Mouse (Mus musculus): ENCODE measurements around the gene Nav1.

The Nav1 gene

DNA sequence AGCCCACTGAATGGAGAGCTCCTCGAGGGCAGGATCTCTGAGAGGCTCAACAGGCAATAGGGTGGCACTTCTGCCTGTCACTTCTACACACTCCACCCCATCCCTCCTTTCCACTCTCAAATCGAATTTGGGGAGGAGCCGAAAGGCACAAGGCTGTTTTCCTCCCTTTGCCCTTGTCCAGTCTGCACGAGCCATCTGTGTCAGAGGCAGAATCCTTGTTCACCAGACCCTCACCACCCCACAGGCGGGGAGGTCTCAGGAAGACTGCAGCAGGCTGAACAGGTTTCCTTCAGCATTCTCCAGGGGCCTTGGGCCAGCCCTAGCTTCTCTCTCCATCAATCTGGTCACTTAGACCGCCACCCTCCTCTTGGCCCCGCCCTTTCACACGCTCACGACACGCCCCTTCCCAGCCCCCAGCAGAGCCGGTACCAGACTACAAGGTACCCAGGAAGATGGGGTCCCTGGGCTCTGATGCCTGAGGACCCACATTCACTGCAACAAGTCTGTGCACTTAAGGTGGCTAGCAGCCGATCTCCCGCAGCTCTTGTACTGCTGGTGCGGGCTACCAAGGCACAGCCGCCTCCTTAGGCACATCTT lies 23.9 kb downstream of the Nav1 start:
- in situ Hi-C loops (cut with MboI, MseI): no loop called here

DNA sequence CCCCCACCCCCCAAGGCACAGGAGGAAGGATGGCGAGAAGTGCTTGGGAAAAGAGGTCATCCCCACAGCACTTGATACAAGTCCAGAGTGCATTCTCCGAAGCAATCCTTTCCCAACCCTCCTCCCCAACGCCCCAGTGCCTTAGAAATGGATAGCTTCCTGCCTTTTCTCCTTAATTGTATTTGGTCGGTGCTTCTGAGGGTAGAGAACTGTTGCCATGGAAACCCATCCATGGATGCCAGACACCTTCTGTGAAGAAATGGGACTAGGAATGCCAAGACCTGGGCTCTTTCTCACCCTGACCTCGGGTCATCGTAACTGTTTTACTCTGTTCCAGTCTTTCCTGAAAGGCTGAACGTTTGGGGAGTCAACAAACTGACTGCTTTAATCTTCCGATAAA lies 26.1 kb downstream of the Nav1 start:
- in situ Hi-C loops (cut with MboI, MseI): no loop called here

GRCm38 (mm10) chr1:135579111-135579510 lies 28.0 kb downstream of the Nav1 start:
- in situ Hi-C loops (cut with MboI, MseI): no loop called here

- in situ Hi-C loops (cut with MboI, MseI): no loop called here
Observed at GRCm38 (mm10) chr1:135577793-135578192, 29.3 kb downstream of the Nav1 start.

DNA sequence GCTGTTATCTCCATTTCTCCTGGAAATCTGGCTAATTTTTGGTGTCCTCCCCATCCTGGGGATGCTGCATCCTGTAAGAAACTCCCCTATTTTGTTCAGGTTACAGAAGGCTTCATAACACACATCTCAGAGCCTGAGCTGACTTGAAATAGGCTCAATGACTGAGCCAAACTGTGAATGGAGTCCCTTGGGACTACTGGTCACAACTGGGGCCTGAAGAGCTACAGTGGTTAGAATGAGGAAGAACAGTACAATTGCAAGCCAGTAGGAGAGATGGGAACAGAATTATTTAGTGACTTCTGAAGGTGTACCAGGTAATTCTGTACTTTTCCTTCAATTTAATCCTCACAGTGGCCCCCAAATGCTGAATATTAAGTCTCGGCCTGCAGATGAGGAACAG lies 31.7 kb downstream of the Nav1 start:
- in situ Hi-C loops (cut with MboI, MseI): no loop called here

- in situ Hi-C loops (cut with MboI, MseI): no loop called here
Observed at GRCm38 (mm10) chr1:135574451-135575208, 32.5 kb downstream of the Nav1 start.

GRCm38 (mm10) chr1:135572139-135572892 lies 34.8 kb downstream of the Nav1 start:
- in situ Hi-C loops (cut with MboI, MseI): no loop called here

DNA sequence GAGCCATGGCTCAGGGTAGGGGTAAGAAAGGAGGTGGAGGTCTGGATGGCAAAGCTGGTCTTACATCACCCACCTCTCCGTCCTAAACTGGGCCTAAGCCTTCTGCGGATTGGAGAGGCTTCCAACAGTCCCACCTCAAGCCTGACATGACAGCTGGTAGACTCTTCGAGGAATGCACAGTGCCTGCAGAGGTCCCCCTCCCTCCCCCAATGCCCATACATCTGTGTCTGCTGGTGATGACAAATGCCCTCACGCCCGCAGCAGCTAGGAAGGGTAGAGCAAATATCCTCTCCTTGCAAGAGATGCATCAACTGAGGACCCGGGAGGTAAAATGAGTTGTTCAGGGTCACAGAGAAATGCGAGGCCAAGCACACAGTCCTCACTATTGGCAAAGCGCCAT lies 39.0 kb downstream of the Nav1 start:
- in situ Hi-C loops (cut with MboI, MseI): no loop called here

GRCm38 (mm10) chr1:135566611-135567010 lies 40.5 kb downstream of the Nav1 start:
- in situ Hi-C loops (cut with MboI, MseI): no loop called here

GRCm38 (mm10) chr1:135565775-135566174 lies 41.3 kb downstream of the Nav1 start:
- in situ Hi-C loops (cut with MboI, MseI): no loop called here

DNA sequence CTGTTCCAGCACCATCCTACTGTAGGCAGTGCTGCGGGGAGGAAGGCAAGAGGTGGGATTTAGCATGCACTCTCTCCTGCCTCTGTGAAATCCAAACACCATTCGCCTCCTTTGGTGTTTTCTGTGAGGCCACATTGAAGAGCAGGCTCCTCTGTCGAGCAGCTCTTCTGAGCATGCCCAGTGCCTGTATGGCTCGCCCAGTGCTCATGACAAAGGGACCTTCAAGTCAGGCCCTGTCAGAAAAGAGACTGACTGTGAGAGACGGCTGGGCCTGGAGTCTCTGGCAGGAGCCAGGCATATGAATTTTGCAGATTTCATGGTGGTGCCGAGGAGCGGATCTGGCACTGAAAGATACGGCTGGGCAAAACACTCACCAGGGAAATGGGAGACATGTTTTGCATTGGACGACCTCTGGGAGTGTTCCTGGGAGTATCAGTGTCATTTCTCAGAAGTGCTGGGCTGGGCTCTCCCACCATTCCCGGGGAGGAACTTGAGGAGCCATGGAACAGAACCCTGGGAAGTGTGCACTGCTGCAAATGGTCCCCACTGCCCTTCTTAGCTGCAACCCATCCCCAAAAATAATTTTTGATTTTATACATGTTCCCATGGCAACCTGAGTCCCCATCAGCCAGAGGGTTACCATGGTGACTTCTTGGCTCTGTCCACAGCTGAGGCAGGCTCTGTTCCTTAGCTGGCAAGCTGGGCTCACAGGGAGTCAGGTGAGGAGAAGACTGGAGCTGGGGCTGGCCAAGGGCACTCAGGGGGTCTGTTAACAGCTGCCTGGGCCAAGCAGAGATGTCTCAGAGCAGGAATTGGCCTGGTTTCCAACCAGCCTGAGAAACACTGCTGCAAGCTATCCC lies 42.2 kb downstream of the Nav1 start:
- in situ Hi-C loops (cut with MboI, MseI): no loop called here

DNA sequence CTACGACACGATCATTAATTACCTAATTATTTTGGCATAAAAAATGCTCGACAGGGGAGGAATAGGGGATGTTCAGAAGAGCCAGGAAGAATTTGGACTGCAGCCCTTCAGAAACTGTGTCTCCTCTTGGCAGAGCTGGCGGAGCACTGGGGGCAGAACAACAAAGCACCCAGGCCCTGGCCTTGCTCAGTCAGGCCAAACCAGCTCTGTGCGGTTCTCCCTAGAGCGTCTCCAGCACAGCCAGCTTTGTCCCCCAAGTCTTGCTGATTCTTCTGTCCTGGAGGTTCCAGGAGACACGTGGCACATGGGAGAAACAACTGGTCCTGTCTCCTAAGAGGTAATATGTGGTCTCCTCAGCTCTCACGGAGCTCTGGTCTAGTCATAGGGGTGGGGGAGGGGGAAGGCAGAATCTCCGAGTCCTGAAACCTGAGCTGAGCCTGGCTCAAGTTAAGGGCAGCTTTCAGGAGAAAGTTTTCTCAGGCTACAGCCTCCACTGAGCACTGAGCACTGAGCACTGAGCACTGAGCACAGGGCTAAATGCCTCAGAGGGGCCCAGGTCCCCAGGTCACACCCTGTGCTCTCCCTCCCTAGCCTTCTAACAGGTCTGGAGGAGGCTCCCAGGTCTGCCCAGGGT lies 43.2 kb downstream of the Nav1 start:
- in situ Hi-C loops (cut with MboI, MseI): no loop called here

- in situ Hi-C loops (cut with MboI, MseI): no loop called here
Observed at GRCm38 (mm10) chr1:135562982-135563650, 44.0 kb downstream of the Nav1 start.

DNA sequence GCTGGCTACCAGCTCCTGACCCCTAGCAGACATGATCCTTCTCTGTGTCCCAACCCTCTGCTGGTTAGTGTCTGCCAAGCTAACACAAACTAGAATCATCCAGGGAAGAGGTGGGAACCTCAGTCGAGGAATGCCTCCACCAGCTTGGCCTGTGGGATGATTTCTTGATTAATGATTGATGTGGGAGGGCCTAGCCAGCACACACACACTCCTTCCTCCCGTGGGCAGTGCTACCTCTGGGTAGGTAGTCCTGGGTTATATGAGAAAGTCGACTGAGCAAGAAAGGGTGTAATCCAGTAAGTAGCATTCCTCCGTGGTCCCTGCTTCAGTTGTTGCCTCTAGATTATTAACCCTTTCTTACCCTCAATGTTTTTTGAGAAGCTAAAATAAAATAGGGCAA lies 45.0 kb downstream of the Nav1 start:
- in situ Hi-C loops (cut with MboI, MseI): no loop called here

GRCm38 (mm10) chr1:135561282-135561681 lies 45.8 kb downstream of the Nav1 start:
- in situ Hi-C loops (cut with MboI, MseI): no loop called here

- in situ Hi-C loops (cut with MboI, MseI): no loop called here
Observed at GRCm38 (mm10) chr1:135557976-135558375, 49.1 kb downstream of the Nav1 start.

GRCm38 (mm10) chr1:135555885-135556284 lies 51.2 kb downstream of the Nav1 start:
- in situ Hi-C loops (cut with MboI, MseI): no loop called here

GRCm38 (mm10) chr1:135554632-135555260 lies 52.3 kb downstream of the Nav1 start:
- in situ Hi-C loops (cut with MboI, MseI): no loop called here

- in situ Hi-C loops (cut with MboI, MseI): no loop called here
Observed at GRCm38 (mm10) chr1:135553615-135554014, 53.5 kb downstream of the Nav1 start.

DNA sequence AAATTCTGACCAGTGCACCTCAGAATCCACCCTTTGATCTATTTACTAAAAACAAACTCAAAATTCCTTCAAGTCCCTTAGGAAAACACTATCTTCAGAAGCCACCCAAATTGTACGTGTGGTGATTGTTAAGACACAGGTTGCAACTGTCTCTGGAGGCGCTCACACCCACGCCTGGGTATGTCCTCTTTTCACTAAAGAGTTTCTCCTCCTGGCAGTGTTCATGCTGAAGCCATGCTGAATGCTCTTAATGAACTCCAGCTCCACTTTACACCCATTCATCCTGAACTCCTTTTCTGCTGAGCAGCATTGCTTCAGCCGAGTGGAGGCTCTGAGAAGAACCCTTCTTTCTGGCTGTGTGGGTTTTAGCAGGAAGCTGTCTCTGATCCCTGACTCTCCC lies 53.9 kb downstream of the Nav1 start:
- in situ Hi-C loops (cut with MboI, MseI): no loop called here

Measured in T-helper 1 cell (primary cell).